Mouse (Mus musculus): ENCODE measurements at regions not wholly inside any gene's neighbourhood (a gene's known extent, or its start where the extent isn't known, plus 50 kb on each side); places are given as distances from the start of the nearest gene placed in this dataset.

DNA sequence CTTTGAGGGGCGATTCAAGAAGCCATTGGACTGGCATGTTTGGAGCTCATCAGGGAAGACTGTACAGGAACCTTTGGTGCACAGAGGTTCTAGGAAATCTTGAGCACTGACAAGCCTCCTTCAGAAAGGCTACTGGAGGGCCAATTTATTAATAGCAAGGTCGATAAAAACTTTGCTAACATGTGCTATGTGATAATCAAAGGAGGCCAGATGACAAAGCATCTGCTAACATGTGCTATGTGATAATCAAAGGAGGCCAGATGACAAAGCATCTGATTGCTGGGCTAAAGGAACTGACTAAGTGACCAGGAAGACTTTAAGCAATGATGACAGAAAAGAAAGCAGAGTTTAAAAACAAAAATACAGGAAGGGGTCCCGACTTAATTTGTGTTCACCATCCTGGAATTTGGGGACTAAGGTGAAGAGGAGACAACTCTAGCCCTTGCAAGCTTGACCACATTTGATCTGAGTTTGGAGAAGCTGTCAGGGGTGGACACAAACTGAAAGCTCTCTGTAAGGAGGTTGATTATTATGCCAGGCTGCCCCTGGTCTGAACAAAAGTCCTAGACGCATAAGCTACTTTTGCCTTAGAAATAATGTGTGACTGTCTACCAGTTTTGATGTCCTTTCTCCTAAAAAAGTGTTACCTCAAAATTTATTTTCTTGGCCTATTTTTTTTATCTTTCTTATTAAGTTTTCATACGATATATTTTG lies 455.5 kb upstream of the Fam92a start:
- no peak for DNase-seq (ENCODE audit: low spot score in 2 of 2)

DNA sequence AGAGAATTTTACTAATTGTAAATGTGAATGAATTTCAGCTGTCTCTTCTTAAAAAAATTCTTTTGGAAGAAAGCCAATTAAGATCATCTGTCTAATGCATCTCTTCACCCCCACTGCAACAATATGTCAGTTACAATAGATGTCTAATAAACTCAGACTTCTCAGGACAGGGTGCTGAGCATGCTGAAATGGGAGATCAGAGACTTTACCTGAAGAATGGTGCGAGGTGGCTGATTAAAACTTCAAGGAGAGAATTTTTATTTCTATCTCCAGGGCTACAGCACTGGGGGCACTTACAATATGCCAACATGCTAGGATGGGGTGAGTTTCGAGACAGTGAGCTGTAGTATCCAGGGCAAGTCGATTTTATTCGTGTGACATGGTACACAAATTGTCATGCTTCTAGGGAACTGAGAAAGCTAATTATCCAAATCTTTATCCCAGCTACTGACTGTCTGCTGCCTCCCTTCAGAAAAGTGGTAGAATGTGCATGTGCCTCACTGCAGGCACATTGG lies 449.0 kb upstream of the Fam92a start:
- no peak for DNase-seq (ENCODE audit: low spot score in 2 of 2)

DNA sequence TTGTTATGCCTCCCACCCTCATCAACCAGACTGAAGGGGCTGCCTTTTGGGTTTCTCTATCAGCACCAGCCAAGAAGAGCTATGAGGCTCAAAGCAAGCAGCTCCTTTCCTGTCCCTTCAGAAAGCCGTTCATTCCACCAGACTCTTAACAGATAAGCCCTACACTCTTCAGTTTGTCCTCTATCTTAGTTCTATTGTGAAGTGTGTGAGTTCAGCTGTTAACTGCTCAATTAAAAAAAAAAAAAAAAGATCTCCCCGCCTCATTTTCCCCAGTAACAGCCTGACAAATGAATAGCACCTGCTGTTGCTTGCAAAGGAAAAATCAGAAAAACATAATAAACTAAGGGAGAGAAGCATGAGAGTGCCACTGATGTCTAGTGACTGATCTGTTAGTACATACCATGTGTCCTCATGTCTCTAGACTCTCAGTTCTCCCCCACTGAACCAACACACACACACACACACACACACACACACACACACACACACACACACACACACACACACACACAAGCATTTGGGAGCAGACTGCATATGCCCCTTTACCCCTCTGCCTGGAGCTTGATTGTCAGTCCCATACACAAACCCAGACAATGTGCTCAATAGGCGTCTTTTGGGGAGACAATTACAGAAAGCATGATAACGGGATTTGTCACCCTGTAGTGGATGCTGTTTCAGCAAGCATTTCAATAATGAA lies 448.4 kb upstream of the Fam92a start:
- DNase-seq (ENCODE audit: low spot score in 2 of 2): no peak

DNA sequence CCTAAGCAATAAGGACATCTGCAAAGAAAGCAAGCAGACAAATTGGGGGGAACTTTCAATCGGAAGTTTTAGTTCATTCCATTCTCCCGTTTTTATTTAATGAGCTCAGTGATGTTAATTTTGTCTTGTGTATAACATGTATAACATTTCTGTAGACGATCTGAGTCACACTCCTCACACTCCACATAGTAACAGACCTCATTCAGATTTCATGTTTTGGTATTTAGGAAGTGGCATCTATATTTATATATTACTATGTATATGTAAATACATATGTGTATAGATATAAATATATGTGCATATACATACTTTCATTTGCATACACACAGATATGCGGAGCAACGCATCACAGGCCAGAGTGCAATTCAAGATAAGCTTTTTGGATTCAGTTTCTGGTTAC lies 444.9 kb upstream of the Fam92a start:
- DNase-seq (ENCODE audit: low spot score in 2 of 2): no peak

DNA sequence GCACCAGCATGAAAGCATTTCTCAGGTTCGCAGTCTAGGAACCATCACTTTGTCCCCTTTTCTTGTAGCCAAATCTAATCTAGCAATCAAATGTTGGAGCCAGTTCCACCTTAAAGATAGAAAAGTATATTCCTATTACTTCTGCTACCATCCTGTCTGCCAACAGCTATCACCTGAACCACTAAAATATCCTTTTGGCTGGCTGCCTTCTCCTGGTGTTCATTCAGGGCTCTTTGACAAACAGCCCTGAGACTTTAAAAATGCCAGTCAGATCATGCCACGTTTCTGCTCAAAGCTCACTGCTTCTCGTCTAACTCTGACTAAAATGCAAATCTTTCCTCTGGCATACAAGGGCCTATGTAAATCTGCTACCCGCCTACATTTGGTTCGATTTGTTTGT lies 439.7 kb upstream of the Fam92a start:
- no peak for DNase-seq (ENCODE audit: low spot score in 2 of 2)

DNA sequence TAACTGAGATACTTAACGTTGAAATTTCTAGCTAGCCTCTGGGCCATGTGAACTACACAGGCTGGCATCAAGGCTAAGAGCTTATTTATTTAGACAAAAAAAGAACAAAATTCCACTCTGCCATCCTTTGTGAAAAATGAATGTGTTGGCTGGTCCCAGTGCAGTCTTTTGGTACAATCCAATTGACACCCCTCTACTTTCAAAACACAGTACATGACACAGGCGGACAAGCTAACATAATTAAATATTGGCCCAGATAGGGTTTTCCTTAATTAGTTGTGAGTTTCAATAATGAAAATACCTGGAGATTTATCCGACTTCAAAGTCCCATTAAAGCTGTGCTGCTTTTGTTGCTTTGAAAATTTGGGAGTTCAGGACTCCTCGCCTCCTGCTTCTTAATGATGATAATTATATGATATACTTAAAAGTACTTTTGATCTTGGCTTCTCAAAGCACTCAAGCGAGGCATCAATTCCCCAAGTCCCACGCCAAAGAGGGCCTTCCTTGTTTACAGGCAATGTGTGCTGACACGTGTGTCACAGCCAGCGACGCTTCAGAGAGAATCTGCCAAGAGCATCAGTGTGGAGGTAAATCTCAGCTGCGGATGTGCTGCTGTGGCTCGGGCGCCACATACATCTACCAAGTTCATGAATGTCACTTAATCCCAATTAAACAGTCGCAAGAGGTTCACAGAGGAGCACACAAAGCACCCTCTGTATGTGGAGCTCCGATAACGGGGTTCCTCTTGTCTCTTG lies 429.5 kb upstream of the Fam92a start:
- no peak for DNase-seq (ENCODE audit: low spot score in 2 of 2)

DNA sequence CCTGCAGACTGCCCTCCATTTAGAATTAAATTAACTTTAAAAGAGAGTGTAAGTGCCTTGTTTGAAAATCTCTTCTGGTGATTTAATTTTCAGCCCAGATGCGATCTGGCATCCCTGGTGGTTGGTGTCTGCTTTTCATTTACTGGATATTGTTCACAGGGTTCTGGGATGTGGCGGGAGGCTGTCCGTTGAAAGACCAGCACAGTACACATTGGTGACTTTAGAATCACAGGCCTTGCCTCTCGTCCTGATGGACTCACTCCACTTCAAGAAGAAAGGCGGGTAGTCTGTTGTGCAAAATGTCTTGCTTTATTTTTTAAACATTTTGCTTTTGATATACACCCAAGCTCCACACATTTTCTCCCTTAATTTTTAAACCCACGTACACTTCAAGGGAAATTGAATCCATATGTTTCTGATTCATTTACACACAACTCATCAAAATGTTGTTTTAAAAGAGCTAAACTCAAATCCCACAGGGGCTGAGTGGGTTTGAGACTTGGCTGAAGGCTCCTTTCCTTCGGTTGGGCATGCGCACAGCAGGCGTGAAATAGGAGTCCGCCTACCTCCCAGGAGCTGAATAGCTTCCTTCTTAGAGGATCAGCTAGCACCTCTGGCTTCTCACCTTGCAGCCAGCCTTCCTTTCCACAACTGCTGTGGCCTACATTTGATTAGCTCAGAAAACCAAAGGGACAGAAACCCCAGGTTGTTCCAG lies 424.1 kb upstream of the Fam92a start:
- no peak for DNase-seq (ENCODE audit: low spot score in 2 of 2)

DNA sequence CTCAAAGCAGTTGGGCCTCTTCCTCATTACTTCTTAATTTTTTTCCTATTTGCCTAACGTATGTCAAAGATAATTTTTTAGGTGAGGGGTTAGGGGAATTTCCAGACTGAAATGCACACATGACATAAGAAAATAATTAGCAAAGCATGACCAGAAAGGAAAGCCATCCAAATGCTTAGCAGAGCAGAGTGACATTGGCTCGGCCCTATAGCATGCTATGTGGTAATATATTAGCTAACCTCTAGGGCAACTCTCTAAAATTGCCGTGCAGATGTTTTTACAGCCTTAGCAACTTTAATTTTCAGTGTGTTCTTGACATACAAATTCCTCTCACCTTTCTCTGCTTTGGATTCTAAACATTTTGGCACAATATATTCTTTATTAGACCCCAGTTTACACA lies 421.2 kb upstream of the Fam92a start:
- no peak for DNase-seq (ENCODE audit: low spot score in 2 of 2)

DNA sequence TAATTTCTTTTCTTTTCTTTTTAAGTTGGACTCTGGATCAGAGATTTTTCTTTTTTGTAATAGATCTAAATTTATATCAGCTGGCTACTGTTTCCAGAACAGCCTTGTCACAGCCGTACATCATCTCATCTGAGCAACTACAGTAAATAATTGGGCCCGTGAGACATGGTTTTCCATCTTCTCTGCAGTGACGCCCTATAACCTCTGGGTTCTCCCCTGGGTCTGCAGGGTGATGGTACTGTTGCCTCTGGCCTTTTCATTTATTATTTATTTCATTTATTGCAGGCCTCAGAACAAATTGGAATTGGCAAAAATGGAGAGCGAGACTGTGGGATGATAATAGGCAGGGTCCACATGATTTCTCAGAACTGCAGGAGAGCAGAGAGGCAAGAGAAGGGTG lies 406.3 kb upstream of the Fam92a start:
- no peak for DNase-seq (ENCODE audit: low spot score in 2 of 2)

DNA sequence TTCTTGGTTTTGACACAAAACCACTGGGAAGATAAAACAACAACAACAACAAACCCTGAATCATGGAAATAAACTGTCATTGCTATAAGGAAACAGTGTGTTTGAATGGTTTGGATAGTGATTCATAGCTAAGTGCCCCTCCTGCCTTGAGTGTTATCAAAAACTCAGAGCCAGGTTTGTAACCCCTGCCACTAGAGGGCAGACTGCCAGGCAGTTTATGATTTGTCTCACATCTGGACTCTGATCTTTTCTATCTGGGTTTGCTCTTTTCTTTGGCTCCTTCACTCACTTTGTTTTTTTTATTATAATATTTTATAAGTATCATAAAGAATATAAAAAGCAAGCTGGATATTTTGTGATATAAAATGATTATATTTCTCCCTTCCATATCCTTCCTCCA lies 400.1 kb upstream of the Fam92a start:
- DNase-seq (ENCODE audit: low spot score in 2 of 2): no peak

DNA sequence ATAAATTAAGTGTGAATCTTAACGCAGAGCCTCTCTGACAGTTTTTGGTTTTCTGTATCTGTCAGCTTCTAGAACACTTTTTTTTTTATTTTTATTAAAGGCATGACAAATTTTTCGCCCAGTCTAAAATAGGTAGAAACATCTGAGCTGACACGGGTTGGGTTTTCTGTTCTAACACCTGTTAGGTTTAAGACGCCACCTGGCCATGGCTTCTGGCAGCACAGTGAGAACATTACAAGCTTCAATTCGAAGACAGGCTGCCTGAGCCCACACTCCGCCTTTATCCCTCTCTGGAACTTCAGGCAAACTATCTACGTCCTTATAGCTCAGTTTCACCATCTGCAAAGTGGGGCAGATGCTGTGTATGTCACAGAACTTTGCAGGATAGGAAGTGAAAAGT lies 398.9 kb upstream of the Fam92a start:
- DNase-seq (ENCODE audit: low spot score in 2 of 2): no peak

DNA sequence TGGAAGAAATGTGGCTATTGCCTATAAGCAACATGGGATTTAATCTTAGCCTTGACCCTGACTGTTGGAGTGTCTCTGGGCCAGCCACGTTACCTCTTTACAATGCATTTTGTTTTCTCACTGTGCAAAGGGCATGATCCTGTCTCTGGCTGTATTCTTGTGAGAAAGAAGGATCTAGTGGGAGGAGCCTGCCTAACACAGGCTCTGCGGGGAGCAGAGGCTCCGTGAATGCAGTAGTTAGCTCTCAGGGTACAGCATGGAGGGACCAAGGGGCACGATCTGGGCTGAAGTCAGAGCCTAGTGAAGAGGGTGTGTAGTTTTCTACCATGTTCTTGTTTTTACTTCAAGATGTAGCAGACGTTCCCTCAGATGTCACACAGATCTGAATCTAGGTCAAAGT lies 395.8 kb upstream of the Fam92a start:
- no peak for DNase-seq (ENCODE audit: low spot score in 2 of 2)

DNA sequence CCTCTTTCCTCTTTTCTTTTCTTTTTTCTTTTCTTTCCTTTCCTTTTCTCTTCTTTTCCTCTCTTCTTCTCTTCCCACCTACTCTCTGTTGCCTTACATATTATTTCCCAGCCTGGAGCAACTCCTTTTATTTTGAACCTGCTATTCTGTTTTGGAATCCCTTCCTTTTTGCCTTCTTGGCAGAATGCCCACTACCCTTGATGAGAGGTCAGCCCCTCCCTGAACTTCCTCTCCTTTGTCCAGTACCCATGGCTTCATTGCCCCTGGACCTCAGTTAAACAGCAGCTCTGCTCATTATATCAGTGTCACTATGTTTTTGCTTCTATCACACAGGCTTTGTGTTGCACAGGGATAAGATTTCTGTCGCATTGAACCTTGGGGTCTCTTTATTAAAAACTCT lies 391.2 kb upstream of the Fam92a start:
- no peak for DNase-seq (ENCODE audit: low spot score in 2 of 2)

DNA sequence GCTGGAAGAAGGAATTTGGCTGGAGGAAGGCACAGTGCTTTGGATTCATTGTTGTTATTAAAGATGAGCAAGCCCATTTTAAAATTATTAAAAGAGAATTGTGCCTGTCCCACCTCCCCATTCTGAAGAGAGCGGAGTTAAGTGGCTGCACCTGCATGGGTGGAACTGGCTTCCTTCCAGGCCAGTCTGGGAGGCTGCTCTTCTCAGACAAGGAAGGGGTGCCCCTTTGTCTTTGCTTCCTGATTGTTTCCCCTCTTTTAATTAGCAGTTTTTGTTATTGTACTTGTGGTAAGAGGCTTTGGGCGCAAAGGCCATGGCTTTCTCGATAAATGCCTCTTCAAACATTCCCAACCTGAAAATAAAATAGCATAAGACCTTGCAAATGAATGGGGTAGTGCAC lies 388.7 kb upstream of the Fam92a start:
- no peak for DNase-seq (ENCODE audit: low spot score in 2 of 2)

DNA sequence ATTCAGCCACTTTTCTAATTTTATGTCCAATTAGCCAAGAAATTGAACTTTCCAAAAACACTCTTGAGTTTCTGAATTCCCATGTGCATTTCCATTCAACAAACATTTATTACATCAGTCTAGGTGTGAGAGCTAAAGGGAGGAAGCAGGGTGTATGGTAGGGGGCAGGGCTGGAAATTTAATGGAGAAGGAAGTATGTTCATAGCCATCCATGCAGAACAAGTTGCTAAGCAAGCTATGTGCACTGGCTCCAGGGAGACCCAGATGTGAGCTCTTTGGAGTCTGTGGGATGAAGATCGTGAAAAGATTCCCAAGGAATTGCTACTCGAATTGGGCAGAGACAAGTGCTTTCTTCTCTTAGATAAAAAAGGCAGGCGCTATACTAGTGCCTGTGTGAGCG lies 388.2 kb upstream of the Fam92a start:
- DNase-seq (ENCODE audit: low spot score in 2 of 2): no peak

DNA sequence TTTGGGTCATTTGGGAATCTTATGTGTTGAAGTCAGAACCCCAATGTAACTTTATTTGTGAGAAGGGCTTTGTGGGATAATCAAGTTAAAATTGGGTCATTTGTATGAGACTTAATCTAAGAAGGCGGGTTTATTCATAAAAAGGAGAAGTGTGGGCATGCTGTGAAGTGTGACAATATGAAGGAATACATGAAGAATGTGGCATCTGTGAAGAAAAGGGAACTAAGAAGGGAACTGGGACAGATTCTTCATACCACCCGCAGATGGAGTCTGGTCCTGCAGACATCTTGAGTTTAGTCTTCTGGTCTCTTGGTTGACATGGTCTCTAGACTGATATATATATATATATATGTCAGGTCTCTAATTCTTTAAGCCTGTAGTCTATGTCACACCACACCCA lies 385.3 kb upstream of the Fam92a start:
- DNase-seq (ENCODE audit: low spot score in 2 of 2): no peak

DNA sequence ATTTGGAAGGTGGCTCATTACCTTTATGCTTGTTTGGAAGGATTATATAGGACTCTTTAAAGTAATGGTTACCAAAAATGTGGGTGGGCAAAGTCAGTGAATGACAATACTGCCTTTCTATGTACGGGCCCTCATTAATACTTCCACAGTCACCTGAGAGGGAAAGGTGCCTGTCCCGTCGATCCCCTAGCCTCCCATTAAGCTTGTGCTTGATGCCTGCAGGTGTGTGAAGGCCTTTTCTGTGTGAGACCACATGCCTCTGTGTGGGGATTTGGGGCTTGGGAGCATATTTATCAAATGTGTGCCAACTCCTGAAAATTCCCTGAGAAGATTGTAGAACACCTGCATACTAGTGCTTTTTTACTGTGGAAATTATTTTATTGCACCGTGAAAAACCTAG lies 377.4 kb upstream of the Fam92a start:
- DNase-seq (ENCODE audit: low spot score in 2 of 2): no peak

DNA sequence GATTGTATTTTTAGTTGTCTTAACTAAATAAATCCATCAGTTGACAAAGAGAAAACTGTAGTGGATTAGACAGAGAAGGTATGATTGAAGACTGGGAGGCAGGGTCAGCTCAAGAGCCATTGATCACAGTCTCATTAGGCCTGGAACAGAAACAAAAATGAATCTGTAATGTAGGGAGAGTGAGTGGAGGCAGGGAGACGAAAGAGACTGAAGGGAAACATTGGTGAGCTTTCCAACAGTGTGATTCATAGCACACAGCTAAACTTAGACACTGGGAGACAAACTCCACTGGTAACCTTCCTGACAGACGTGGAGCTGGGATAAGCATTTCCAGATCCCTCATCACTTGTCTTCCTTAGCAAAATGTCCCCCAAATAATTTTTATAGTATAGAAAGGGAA lies 372.1 kb upstream of the Fam92a start:
- no peak for DNase-seq (ENCODE audit: low spot score in 2 of 2)

DNA sequence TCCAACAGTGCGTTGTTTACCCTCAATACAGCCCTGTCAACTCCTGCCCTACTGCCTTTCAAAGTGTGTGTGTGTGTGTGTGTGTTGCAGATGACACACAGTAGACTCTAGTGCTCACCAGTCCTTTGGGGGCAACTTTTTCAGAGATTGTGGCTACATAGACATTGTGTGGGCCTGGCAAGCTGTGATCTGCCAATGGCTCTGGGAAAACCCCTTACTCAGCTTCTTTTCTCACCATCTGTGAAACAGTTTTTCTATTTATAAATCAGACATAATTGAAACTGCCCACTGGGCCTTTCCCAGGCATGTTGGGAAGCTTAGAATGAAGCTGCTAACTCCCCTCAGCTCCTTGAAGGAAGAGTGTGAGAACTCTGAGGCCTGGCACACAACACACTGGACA lies 369.7 kb upstream of the Fam92a start:
- DNase-seq (ENCODE audit: low spot score in 2 of 2): no peak

DNA sequence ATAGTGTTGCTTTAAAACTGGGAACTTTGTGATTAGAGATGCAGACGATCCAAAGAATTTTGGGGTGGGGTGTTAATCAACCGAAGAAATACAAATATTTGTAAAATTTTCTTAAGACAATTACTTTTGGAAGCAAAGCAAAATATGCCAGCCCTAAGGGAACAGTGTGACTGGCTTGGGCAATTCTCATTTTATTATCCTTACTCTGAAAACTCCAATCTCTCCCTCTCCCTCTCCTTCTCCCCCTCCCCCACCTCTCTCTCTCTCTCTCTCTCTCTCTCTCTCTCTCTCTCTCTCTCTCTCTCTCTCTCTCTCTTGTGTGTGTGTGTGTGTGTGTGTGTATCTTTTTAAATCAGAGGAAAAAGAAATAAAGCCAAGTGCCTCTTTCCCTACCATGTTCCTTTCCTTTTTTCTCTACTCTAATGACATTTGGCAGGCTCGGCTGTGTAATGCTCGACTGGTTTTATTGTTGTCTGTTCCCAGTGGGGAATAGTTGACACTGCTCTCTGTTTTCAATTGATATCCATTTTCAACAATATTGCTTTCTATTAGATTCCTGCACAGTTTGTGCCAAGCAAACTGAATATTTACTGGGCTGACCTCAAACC lies 367.5 kb upstream of the Fam92a start:
- no peak for DNase-seq (ENCODE audit: low spot score in 2 of 2)

DNA sequence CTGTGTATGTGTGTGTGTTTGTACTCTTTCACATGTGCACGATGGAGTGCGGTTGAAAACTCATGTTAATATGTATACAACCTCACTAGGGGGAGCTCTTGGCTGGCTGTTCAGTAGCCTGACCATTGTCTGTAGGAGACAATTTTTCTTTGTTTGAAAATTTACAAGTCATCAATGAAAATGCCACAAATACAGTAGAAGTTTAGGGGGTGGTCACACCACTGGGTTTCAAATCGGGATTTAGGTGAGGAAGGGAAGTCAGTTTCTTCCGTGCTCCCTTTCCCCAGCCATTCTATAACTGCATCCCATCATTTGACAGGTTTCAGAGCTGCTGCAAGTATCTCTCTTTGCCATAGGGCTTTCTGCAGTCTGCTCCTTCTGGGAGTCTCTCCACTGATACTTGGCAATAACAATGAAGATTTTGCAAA lies 366.9 kb upstream of the Fam92a start:
- no peak for DNase-seq (ENCODE audit: low spot score in 2 of 2)

DNA sequence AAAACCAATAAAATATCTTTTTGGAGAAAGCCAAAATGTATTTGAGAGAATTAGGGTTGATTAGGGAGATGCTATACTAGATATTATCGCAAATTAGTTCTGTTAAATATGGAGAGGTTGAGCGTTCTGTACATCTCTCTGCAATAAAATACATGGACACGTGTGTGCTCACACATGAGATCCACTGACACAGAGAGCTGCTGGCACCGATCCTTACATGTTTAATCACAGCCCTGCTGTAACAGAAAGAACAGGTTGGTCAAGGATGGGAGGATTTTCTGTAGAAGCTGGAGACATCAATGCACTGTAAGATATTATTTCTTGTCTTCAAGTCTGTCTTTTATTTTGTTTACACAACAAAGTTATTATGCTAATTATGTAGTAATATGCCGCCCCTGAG lies 366.2 kb upstream of the Fam92a start:
- no peak for DNase-seq (ENCODE audit: low spot score in 2 of 2)

Data from thymus, postnatal 10 days (tissue).